Mouse (Mus musculus) adrenal gland, postnatal 25 days (tissue): ENCODE results near the gene Tusc2. TPM values are rescaled to one million over a fixed set of nuclear protein-coding genes. Genes with fewer than 3 reads are reported as not detected.
A peak's percentile ranks its signal among the peaks of the same experiment; 100 is the strongest.

ENCODE experiments used
- DNase-seq: peaks from one replicate; pipeline ENCODE4 v3.0.0; 2021; ENCODE audit warnings: mixed read lengths
- total RNA-seq: library from RNA; stranded (reverse); gene quantifications from 2 replicates; pipeline ENCODE4 v1.2.3, GENCODE M21; 2021

Tusc2 gene
- total RNA-seq, 1 experiment from 2014 or later = 48.4 TPM

DNA sequence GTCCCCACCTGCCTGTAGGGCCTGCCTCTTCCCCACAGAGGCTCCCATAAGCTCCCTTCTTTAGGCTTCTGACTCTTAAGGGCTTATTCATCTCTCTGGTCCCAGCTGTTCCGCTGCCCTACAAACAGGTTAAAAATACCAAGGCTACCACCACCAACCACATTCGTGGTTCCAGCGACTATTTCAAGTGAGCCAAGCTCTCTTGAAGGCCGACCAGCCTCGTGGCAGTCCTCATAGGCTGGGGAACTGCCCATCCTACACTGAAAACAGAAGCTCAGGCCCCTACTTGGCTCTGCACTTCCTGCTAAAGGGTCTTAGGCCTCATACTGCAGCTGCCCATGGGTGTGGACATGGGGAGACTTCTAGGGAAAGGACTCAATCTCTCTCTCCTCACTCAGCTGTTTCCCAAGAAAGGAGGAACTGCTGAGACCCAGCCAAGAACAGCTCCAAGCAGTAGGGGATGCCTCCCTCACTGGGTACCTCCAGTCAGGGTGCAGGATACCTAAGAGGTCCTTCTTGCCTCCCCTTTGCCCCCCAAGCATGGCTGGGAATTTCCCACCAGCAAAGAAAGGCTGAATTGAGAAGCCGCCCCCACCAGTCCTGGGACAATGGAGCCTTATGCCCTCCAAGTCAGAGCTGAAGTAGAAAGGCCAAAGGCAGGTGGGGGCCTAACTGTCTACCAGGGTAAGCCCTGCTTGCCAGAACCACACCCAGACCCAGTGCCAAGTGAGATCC lies 48.6 kb downstream of the Tusc2 start:
- no peak for DNase-seq

DNA sequence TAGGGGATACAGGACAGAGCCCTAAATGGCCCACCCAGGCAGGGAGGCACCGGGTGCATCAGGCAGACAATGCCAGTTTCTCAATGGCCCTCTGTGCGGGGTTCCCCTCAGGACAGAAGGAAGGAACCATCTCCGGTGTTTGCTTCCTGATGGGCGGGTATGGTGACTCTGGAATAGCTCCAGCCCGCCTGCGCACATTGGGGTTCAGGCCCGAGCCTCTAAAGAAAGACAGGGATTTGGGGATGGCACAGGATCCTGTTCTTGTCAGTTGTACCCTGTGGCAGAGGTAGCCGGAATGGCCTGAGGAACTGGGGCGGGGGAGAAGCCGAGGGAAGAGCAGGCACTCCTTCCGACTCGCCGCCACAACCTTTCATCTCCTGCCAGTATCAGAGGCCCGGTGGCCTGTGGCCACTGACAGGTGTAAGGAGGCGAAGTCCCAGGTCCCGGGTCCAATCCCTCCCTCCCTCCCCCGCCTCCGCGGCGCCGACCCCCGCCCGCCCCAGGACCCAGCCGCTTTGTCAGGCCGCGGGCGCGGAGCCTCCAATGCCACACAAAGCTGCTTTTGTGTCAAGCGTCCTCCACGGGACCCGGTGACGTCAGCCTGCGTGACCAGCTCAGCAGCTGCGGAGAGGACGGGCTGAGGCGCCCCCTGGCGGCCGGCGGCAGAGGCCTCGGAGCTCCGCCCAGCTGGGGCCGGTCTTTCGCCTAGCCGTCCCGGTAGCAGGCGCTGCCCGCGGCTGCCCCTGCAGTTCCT lies 49.3 kb downstream of the Tusc2 start:
- peak; percentile 100 for DNase-seq

DNA sequence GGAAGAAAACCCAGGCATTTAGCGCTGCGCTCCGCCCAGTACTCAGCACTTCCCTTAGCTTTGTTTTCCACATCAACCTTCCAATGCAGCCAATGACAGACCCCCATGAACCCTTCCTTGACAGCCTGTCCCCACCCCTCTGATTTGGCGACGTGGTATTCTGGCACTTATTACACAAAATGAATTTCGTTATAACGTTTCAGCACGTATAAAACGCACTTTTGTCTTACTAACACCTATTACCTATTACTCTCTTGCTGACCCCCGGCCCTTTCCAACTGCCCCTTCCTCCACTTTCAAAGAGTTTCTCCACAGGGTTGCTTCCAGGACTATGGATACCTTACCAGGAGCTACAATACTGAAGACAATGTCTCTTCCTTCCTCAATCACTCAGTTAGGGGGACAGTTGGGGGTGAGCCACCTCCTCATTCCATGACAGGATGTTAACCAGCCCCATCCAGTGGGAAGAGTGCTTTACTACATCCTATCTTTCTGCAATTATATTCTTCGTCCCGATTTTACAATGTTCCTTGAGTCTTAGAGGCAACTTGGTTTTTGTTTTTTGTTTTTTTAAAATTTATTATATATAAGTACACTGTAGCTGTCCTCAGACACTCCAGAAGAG lies 50.0 kb downstream of the Tusc2 start:
- no peak for DNase-seq

DNA sequence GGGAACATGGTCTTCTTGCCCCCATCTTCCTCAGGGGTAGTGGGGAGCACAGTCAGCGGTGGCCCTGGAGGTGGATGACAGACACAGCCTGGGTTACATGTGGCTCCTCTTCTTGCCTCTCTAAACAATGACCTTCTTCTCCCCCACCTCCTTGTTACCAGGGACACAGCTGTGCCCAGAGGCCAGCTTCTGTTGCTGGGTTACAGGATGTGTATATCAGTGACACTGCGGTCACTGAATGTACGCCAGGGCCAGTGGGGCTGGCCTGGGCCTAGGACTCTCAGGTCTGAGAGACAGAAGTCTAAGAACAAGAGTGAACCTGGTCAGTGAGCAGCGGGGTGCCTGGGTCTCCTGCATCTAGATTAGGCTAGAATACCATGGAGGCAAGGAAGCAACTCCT lies 52.0 kb downstream of the Tusc2 start:
- DNase-seq = no peak

Other genes with a start within 250 kb of the Tusc2 start
- gene Hemk1, start 224.9 kb upstream of the Tusc2 start, total RNA-seq = 21.9 and 23.0 TPM in 2 replicates
- gene 6430571L13Rik, start 222.7 kb upstream of the Tusc2 start, total RNA-seq = 1.4 and 1.5 TPM in 2 replicates
- 5.6 and 6.9 TPM in 2 replicates for gene Cacna2d2, start 163.6 kb upstream of the Tusc2 start, total RNA-seq
- gene Tmem115, start 29.3 kb upstream of the Tusc2 start, total RNA-seq = 44.5 and 47.6 TPM in 2 replicates
- gene Cyb561d2, start 21.1 kb upstream of the Tusc2 start, total RNA-seq = 20.0 and 27.3 TPM in 2 replicates
- 24.9 and 27.3 TPM in 2 replicates for gene Nprl2, start 21.0 kb upstream of the Tusc2 start, total RNA-seq
- gene Zmynd10, start 16.0 kb upstream of the Tusc2 start, total RNA-seq = 0.39 and 0.67 TPM in 2 replicates
- 24.7 and 26.6 TPM in 2 replicates for gene Rassf1, start 11.7 kb upstream of the Tusc2 start, total RNA-seq
- gene Hyal2, start 4.7 kb downstream of the Tusc2 start, total RNA-seq = 31.1 and 36.1 TPM in 2 replicates
- gene Hyal1, start 13.7 kb downstream of the Tusc2 start, total RNA-seq = 10.9 and 11.6 TPM in 2 replicates
- 21.2 and 21.4 TPM in 2 replicates for gene Naa80, start 15.6 kb downstream of the Tusc2 start, total RNA-seq
- 2.0 and 2.8 TPM in 2 replicates for gene Hyal3, start 17.6 kb downstream of the Tusc2 start, total RNA-seq
- 47.0 and 54.5 TPM in 2 replicates for gene Ifrd2, start 24.4 kb downstream of the Tusc2 start, total RNA-seq
- gene Sema3b, start 46.0 kb downstream of the Tusc2 start, total RNA-seq = 5.1 and 8.4 TPM in 2 replicates
- 202 and 238 TPM in 2 replicates for gene Gnai2, start 72.1 kb downstream of the Tusc2 start, total RNA-seq
- 0.39 and 8.5 TPM in 2 replicates for gene Slc38a3, start 106.3 kb downstream of the Tusc2 start, total RNA-seq
- not detected in 2 replicates for gene Gnat1, start 116.5 kb downstream of the Tusc2 start, total RNA-seq
- 23.1 and 23.6 TPM in 2 replicates for gene Sema3f, start 147.2 kb downstream of the Tusc2 start, total RNA-seq
- gene Rbm5, start 207.7 kb downstream of the Tusc2 start, total RNA-seq = 135 and 149 TPM in 2 replicates